Mouse (Mus musculus): ENCODE results near the gene Nectin4. TPM values are rescaled to one million over a fixed set of nuclear protein-coding genes. Genes with fewer than 3 reads are reported as not detected.

The Nectin4 gene
- polyA plus RNA-seq, 1 experiment from 2014 or later = 3.7 TPM

DNA sequence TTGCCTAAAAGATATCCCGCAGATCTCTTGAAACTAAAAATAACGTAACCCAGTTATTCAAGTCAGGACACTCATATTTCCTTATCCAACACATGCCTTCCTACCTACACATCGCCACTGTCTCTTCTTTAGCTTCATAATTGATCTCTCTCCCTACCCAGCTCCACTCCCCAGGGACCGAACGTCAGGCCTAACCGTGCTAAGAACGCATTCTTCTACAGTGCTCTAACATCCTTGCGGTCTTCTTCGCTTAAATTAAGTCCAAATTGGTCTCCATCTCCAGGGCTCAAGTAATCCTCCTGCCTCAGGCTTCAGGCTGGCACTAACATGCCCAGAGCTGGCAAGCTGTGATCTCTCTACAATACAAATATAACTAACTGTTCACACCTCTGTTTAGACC lies 41.7 kb upstream of the Nectin4 start:
- Histone ChIP-seq H3K27me3 (ENCODE audit: insufficient read depth, low read length) (no peaks in the 10 kb centered on the region), H3K4me3 (replicated peaks; ENCODE audit: low read depth, low read length) (peak overlapping the region; percentile 87), H3K4me1 (replicated peaks; ENCODE audit: insufficient read depth, low read length) (peaks cover 8% of the 10 kb centered on the region; the same call in 1 of the 2 replicates), H3K27ac (peak overlapping the region; percentile 100), H3K4me2 (ENCODE audit: low read length) (peak overlapping the region; percentile 70), H3K9ac (ENCODE audit: low read depth, low read length) (peak overlapping the region; percentile 97), H3K36me3 (ENCODE audit: insufficient read depth, low read length) (no peaks in the 10 kb centered on the region), H3K9me3 (replicated peaks; ENCODE audit: low read length) (no peaks in the 10 kb centered on the region)
- ATAC-seq (replicated peaks; ENCODE audit: low FRiP score, low read depth) (no peak), DNase-seq (ENCODE audit: low spot score) (no peak)
- TF ChIP-seq CTCF (IDR thresholded peaks at IDR 0.05; ENCODE audit: low read depth) = no peak
- 18% methylated on average over 9 of the region's 9 CpGs for WGBS

GRCm38 (mm10) chr1:171328839-171329432 lies 41.0 kb upstream of the Nectin4 start, which contains the start of gene Dedd:
Gene Dedd, plus strand, starts transcription at chr1:171329145.
- peak within 1 kb of the TSS; percentile 97 for H3K9ac ChIP-seq (ENCODE audit: low read depth, low read length)
- peak within 1 kb of the TSS; percentile 100 for H3K27ac ChIP-seq
- TF ChIP-seq CTCF (IDR thresholded peaks at IDR 0.05; ENCODE audit: low read depth) = peak; percentile 19; the same call in 1 of the 2 replicates
- peak within 1 kb of the TSS; percentile 87 for H3K4me3 ChIP-seq (replicated peaks; ENCODE audit: low read depth, low read length)
- ATAC-seq (replicated peaks; ENCODE audit: low FRiP score, low read depth) (peak; percentile 94), DNase-seq (ENCODE audit: low spot score) (peak; percentile 98)
- H3K4me1 ChIP-seq (replicated peaks; ENCODE audit: insufficient read depth, low read length) = peaks cover 8% of the 10 kb centered on the region; the same call in 1 of the 2 replicates
- WGBS = under 1% methylated on average over 44 of the region's 48 CpGs
- H3K4me2 ChIP-seq (ENCODE audit: low read length) = peak within 1 kb of the TSS; percentile 70
- H3K9me3 ChIP-seq (replicated peaks; ENCODE audit: low read length) = no peaks in the 10 kb centered on the region
- no peaks in the 10 kb centered on the region for H3K27me3 ChIP-seq (ENCODE audit: insufficient read depth, low read length)
- H3K36me3 ChIP-seq (ENCODE audit: insufficient read depth, low read length) = no peaks in the 10 kb centered on the region

DNA sequence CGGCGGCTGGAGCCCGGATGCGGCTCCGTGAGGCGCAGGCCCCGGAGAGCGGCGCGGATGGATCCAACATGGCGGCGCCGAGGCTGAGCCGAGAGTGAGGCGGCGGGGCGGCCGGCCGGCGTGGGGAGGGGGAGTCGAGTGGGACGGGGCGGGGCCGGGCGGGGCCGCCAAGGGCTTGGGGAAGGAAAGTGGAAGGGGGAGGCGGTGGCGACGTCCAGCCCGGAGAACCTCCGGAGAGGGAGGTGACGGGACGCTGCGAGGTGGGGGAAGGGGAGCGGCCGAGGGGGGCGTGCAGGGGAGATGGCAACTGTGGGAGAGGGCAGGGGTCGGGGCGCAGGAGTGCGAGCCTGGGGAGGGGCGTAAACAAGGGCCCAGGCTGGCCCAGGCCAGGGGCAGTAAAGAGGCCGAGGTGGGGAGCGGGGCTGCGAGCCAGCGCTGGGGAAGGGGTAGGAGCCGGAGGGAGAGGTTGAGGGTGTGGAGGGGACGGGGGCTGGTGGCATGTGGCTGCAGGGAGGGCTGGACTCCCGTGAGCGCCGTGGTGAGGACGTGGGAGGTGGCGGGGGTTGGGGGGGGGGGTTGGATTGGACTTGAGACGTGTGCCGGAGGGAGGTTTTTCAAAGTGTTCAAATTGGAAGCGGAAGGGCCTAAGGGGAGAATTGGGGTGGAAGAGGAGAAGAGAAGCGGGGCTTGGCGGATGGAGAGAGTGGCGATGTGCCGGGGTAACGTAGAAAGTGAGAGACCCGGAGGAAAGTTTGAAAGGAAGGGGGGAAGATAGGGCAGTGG lies 40.3 kb upstream of the Nectin4 start:
- no peaks in the 10 kb centered on the region for H3K27me3 ChIP-seq (ENCODE audit: insufficient read depth, low read length)
- peak overlapping the region; percentile 97 for H3K9ac ChIP-seq (ENCODE audit: low read depth, low read length)
- H3K4me2 ChIP-seq (ENCODE audit: low read length) = peak overlapping the region; percentile 70
- no peaks in the 10 kb centered on the region for H3K9me3 ChIP-seq (replicated peaks; ENCODE audit: low read length)
- TF ChIP-seq CTCF (IDR thresholded peaks at IDR 0.05; ENCODE audit: low read depth) = no peak
- peak overlapping the region; percentile 87 for H3K4me3 ChIP-seq (replicated peaks; ENCODE audit: low read depth, low read length)
- H3K4me1 ChIP-seq (replicated peaks; ENCODE audit: insufficient read depth, low read length) = peaks cover 8% of the 10 kb centered on the region; the same call in 1 of the 2 replicates
- DNase-seq (ENCODE audit: low spot score) (peak; percentile 89), ATAC-seq (replicated peaks; ENCODE audit: low FRiP score, low read depth) (peak; percentile 88)
- under 1% methylated on average over 61 of the region's 61 CpGs for WGBS
- H3K27ac ChIP-seq = peak overlapping the region; percentile 100
- no peaks in the 10 kb centered on the region for H3K36me3 ChIP-seq (ENCODE audit: insufficient read depth, low read length)

DNA sequence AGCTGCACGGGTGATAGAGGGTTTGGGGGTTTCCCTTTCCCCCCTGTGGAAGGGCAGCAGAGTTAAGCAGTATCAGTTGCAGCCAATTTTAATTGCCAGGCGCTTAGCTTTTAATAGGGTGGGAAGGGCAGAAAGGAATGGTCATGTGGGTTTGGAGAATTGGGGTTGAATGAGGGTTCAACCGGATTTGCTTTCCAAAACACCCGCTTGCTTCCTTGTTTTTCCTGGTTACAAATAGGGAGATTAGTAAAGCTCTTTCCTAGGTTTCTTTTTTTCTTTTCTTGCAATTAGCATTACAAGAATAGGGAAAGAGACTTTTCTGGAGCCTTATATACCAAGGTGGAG lies 39.7 kb upstream of the Nectin4 start:
- TF ChIP-seq CTCF (IDR thresholded peaks at IDR 0.05; ENCODE audit: low read depth) = no peak

GRCm38 (mm10) chr1:171342262-171343207 lies 27.4 kb upstream of the Nectin4 start:
- peak overlapping the region; percentile 52; the same call in 1 of the 2 replicates for H3K27ac ChIP-seq

More for the DNA sequence above, 39.7 kb upstream of the Nectin4 start:
- H3K4me2 ChIP-seq (ENCODE audit: low read length) = peak overlapping the region; percentile 70
- peak overlapping the region; percentile 97 for H3K9ac ChIP-seq (ENCODE audit: low read depth, low read length)
- H3K27ac ChIP-seq = peak overlapping the region; percentile 100
- peak overlapping the region; percentile 87 for H3K4me3 ChIP-seq (replicated peaks; ENCODE audit: low read depth, low read length)
- H3K4me1 ChIP-seq (replicated peaks; ENCODE audit: insufficient read depth, low read length) = peaks cover 8% of the 10 kb centered on the region; the same call in 1 of the 2 replicates
- H3K9me3 ChIP-seq (replicated peaks; ENCODE audit: low read length) = no peaks in the 10 kb centered on the region
- no peak for ATAC-seq (replicated peaks; ENCODE audit: low FRiP score, low read depth)
- WGBS = 0% methylated on average over 4 of the region's 4 CpGs
- H3K36me3 ChIP-seq (ENCODE audit: insufficient read depth, low read length) = no peaks in the 10 kb centered on the region
- DNase-seq (ENCODE audit: low spot score) = peak; percentile 70
- no peaks in the 10 kb centered on the region for H3K27me3 ChIP-seq (ENCODE audit: insufficient read depth, low read length)

More at GRCm38 (mm10) chr1:171342262-171343207, 27.4 kb upstream of the Nectin4 start:
- peak; percentile 19 for DNase-seq (ENCODE audit: low spot score)
- 0 out of 2 replicates have a peak, but pooled peaks have one; percentile 40 for ATAC-seq (replicated peaks; ENCODE audit: low FRiP score, low read depth)
- H3K9ac ChIP-seq (ENCODE audit: low read depth, low read length) = no peak overlapping the region
- H3K4me2 ChIP-seq (ENCODE audit: low read length) = no peak overlapping the region
- peaks cover 5% of the 10 kb centered on the region; the same call in 1 of the 2 replicates for H3K9me3 ChIP-seq (replicated peaks; ENCODE audit: low read length)
- WGBS = 83% methylated on average over 16 of the region's 16 CpGs
- no peak overlapping the region for H3K4me3 ChIP-seq (replicated peaks; ENCODE audit: low read depth, low read length)
- peaks cover 42% of the 10 kb centered on the region for H3K36me3 ChIP-seq (ENCODE audit: insufficient read depth, low read length)
- TF ChIP-seq CTCF (IDR thresholded peaks at IDR 0.05; ENCODE audit: low read depth) = no peak
- peaks cover 4% of the 10 kb centered on the region; the same call in 1 of the 2 replicates for H3K4me1 ChIP-seq (replicated peaks; ENCODE audit: insufficient read depth, low read length)
- H3K27me3 ChIP-seq (ENCODE audit: insufficient read depth, low read length) = no peaks in the 10 kb centered on the region

Measured in kidney, postnatal 0 days (tissue).